Mouse (Mus musculus) liver, embryonic 11.5 days (tissue): ENCODE measurements at regions not wholly inside any gene's neighbourhood (a gene's known extent, or its start where the extent isn't known, plus 50 kb on each side); places are given as distances from the start of the nearest gene placed in this dataset.

Experiments used
- ATAC-seq: fragments of 200-750 bp; cut with Nextera tagmentation; replicated peaks from 2 replicates; pipeline ENCODE4 v1.8.0; 2017; ENCODE audit warnings: moderate number of reproducible peaks, mild to moderate bottlenecking, moderate TSS enrichment, moderate library complexity; ENCODE audit not compliant: low FRiP score
- DNase-seq: peaks from one replicate; pipeline ENCODE4 v3.0.0-alpha.2; 2017; ENCODE audit warnings: low spot score
- H3K27ac ChIP-seq: fragments of 300-500 bp; sonication (generic); 2 replicates; pipeline ENCODE4 v1.5.1; 2014; ENCODE audit warnings: mild to moderate bottlenecking, low read depth, low read length, control low read depth
- H3K27me3 ChIP-seq: fragments of 300-500 bp; sonication (generic); replicated peaks from 2 replicates; pipeline ENCODE4 v1.6.1; 2014; ENCODE audit warnings: low read length, mixed read lengths; ENCODE audit not compliant: control insufficient read depth, insufficient read depth
- H3K36me3 ChIP-seq: fragments of 300-500 bp; sonication (generic); 2 replicates; pipeline ENCODE4 v1.6.1; 2014; ENCODE audit warnings: mild to moderate bottlenecking, low read length, moderate library complexity, mixed read lengths; ENCODE audit not compliant: control insufficient read depth, insufficient read depth
- H3K4me1 ChIP-seq: fragments of 300-500 bp; sonication (generic); replicated peaks from 2 replicates; pipeline ENCODE4 v1.6.1; 2014; ENCODE audit warnings: low read length, mixed read lengths; ENCODE audit not compliant: control insufficient read depth, insufficient read depth
- H3K4me2 ChIP-seq: fragments of 300-500 bp; sonication (generic); 2 replicates; pipeline ENCODE4 v1.6.1; 2014; ENCODE audit warnings: mild to moderate bottlenecking, control low read depth, moderate library complexity
- H3K4me3 ChIP-seq: fragments of 300-500 bp; sonication (generic); 2 replicates; pipeline ENCODE4 v1.5.1; 2014; ENCODE audit warnings: low read depth, low read length, control low read depth
- H3K9ac ChIP-seq: fragments of 300-500 bp; sonication (generic); 2 replicates; pipeline ENCODE4 v1.6.1; 2014; ENCODE audit warnings: low read depth, low read length, control low read depth
- H3K9me3 ChIP-seq: fragments of 300-500 bp; sonication (generic); 2 replicates; pipeline ENCODE4 v1.6.1; 2016; ENCODE audit warnings: low read length, inconsistent platforms, mixed read lengths; ENCODE audit not compliant: control insufficient read depth
- WGBS: fragments of 180-500 bp; shearing (Covaris S2); extraction: QIAGEN DNeasy Blood & Tissue Kit; methylation state at CpG from one replicate; pipeline ENCODE4 v1.1.7; 2014; 5-methylcytosine and 5-hydroxymethylcytosine counted together

DNA sequence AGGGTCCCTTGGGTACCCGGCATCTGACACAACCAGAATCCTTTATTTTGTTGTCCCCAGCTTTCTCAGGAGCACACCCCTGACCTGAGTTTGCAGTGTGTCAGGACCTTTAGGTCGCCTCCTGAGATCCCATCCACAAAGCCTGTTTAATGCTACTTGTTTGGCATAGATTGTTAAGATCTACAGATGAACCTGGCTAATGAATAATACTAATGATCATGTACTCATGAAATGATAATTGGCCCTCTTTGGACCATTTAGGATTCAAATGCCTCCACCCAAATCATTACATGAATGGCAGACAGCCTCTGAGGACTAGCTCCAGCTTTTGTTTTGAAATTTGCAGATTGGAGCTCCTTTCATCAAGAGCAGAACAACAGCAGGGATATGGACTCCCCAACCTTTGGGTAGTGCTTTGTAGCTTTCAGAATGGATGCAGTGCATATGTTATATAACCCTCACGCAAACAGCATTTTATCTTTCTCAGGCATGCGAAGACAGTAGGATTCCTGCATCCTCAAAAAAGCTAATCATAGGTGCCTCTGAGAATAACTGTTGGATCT, 400.1 kb downstream of the Ttll7 start:
- Histone ChIP-seq H3K36me3 (no peaks in the 10 kb centered on the region), H3K9ac (no peak overlapping the region), H3K27ac (no peak overlapping the region), H3K4me2 (no peak overlapping the region), H3K4me1 (no peaks in the 10 kb centered on the region), H3K4me3 (no peak overlapping the region), H3K9me3 (no peaks in the 10 kb centered on the region), H3K27me3 (no peaks in the 10 kb centered on the region)
- no peak for ATAC-seq
- no peak for DNase-seq
- 71% methylated on average over 4 of the region's 4 CpGs for WGBS

DNA sequence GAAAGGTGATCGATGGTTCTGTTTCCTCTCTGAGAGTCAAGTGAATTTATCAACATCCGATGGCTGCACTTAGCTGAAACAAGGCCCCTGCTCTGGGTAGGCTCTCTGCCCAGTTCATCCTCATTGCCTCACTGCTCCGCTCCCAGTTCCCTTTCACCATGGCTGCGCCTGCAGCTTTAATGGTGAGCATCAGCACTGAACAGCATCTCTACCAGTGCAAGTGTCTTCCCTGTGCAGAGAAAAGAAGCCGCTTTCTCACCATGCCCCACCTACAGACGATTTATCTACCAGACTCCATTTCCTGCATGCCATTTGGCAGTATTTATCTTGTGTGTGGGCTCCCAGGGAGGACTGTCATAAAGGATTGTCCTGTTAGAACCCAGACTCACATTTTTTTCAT, 400.6 kb downstream of the Ttll7 start:
- Histone ChIP-seq H3K27me3 (no peaks in the 10 kb centered on the region), H3K9ac (no peak overlapping the region), H3K4me1 (no peaks in the 10 kb centered on the region), H3K9me3 (no peaks in the 10 kb centered on the region), H3K4me3 (no peak overlapping the region), H3K4me2 (no peak overlapping the region), H3K36me3 (no peaks in the 10 kb centered on the region), H3K27ac (no peak overlapping the region)
- DNase-seq, result no peak
- WGBS, result 58% methylated on average over 6 of the region's 6 CpGs
- no peak for ATAC-seq

DNA sequence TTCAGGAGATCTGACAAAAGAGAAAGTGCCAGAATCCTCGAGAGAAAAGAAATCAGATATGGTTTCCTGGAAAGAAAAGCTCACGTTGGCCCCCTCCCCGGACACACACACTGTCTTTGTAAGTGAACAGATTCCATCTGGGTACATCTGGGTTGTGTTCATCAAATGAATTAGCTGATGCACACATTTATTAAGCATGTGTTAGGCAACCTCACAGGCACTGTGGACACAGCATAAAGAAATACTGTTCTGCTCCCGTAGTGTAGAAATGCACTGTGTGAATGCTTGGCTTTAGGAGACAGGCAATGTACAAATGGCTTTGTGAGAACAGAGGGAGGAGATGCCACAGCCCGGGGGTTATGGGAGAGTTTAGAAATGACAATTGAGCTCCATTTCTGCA, 402.3 kb downstream of the Ttll7 start:
- Histone ChIP-seq H3K9me3 (no peaks in the 10 kb centered on the region), H3K4me3 (no peak overlapping the region), H3K4me1 (no peaks in the 10 kb centered on the region), H3K27ac (no peak overlapping the region), H3K36me3 (no peaks in the 10 kb centered on the region), H3K4me2 (no peak overlapping the region), H3K27me3 (no peaks in the 10 kb centered on the region), H3K9ac (no peak overlapping the region)
- DNase-seq, result no peak
- 78% methylated on average over 5 of the region's 5 CpGs for WGBS
- no peak for ATAC-seq

DNA sequence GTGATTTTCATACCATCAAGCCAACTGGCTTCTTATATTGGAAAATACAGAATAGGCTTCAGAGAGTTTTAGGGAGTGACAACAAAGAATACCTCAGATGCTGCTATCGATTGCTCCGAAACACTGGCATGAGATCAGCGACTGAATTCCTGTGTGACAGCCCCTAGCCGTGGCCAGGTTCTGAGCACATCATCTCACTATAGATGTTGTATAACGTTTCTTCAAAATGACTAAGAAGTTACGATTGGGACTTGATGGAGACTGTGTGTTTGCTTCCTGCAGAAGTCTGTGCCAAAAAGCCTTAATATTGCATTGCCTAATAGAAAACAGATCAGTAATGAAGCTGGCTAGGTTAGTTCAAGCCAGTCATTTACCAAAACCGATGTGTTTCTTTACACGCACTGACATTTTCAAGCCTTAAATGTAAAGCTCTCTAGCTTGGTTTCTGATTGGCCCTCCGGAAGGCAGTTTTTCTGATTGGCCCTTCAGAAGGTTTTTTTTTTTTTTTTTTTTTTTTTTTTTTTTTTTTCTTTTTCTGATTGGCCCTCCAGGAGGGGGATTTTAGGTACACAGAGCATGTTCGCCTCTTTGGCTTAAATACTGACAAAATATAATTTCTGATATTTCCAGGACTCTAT, 408.9 kb downstream of the Ttll7 start:
- Histone ChIP-seq H3K27me3 (no peaks in the 10 kb centered on the region), H3K9me3 (no peaks in the 10 kb centered on the region), H3K4me2 (no peak overlapping the region), H3K4me1 (no peaks in the 10 kb centered on the region), H3K36me3 (no peaks in the 10 kb centered on the region), H3K27ac (no peak overlapping the region), H3K4me3 (no peak overlapping the region), H3K9ac (no peak overlapping the region)
- ATAC-seq (no peak), DNase-seq (no peak)
- 78% methylated on average over 10 of the region's 10 CpGs for WGBS

- no peak overlapping the region for H3K4me3 ChIP-seq
- ATAC-seq, result no peak
- no peaks in the 10 kb centered on the region for H3K4me1 ChIP-seq
- no peak overlapping the region for H3K27ac ChIP-seq
- no peak overlapping the region for H3K4me2 ChIP-seq
- no peak overlapping the region for H3K9ac ChIP-seq
- WGBS, result 65% methylated on average over 5 of the region's 5 CpGs
- DNase-seq, result no peak
- H3K9me3 ChIP-seq, result no peaks in the 10 kb centered on the region
- no peaks in the 10 kb centered on the region for H3K27me3 ChIP-seq
- H3K36me3 ChIP-seq, result no peaks in the 10 kb centered on the region
These were observed 414.4 kb downstream of the Ttll7 start for GRCm38 (mm10) chr3:147266556-147266955.

DNA sequence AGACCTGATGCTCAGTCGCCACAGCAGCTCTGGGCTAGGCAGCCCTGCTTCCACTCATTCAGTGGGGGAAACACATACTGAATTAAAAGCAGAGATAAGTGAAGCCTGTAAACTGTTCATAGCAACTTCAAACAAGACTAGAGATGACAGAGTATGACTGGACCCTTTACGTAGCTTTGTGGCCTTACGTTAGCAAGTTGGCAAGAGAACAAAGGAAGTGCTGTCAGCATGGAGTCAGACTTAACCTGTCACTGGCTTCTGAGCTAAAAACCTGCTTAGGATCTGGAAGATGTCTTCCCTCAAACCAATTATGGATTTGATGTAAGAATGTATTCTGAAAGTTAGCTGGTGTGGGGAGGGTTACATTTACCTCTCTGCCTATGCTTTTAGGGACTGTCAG, 421.3 kb downstream of the Ttll7 start:
- Histone ChIP-seq H3K9ac (no peak overlapping the region), H3K36me3 (no peaks in the 10 kb centered on the region), H3K4me1 (no peaks in the 10 kb centered on the region), H3K4me3 (no peak overlapping the region), H3K4me2 (no peak overlapping the region), H3K27ac (no peak overlapping the region), H3K9me3 (no peaks in the 10 kb centered on the region), H3K27me3 (no peaks in the 10 kb centered on the region)
- no peak for DNase-seq
- no peak for ATAC-seq
- WGBS, result 65% methylated on average over 3 of the region's 3 CpGs

- Histone ChIP-seq H3K27ac (no peak overlapping the region), H3K4me3 (no peak overlapping the region)
- ATAC-seq, result no peak
These were observed 426.4 kb downstream of the Ttll7 start for GRCm38 (mm10) chr3:147278602-147279001.

DNA sequence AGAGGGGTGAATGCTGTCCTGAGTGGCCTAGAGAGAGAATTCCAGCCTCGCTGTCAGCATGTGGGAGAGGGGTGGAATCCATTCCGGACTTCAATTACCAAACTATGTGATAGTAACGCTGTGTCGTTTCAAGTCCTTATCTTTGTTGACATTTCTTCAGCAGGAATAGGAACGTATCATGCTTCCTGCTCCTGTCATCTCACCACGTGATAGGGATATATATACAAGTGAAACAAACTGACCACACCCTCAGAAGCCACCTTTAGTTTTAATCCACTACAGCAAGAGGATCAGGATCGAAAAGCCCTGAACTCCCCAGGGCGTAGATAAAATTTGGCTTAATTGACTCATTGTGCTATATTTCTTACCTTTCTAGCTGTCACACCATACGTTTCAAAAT, 431.6 kb downstream of the Ttll7 start:
- no peaks in the 10 kb centered on the region for H3K4me1 ChIP-seq
- H3K4me2 ChIP-seq, result no peak overlapping the region
- H3K4me3 ChIP-seq, result no peak overlapping the region
- ATAC-seq (no peak), DNase-seq (no peak)
- H3K9me3 ChIP-seq, result no peaks in the 10 kb centered on the region
- 44% methylated on average over 9 of the region's 9 CpGs for WGBS
- H3K27me3 ChIP-seq, result no peaks in the 10 kb centered on the region
- H3K27ac ChIP-seq, result no peak overlapping the region
- no peaks in the 10 kb centered on the region for H3K36me3 ChIP-seq
- H3K9ac ChIP-seq, result no peak overlapping the region

More at GRCm38 (mm10) chr3:147278602-147279001, 426.4 kb downstream of the Ttll7 start:
- Histone ChIP-seq H3K4me2 (no peak overlapping the region), H3K4me1 (no peaks in the 10 kb centered on the region), H3K36me3 (no peaks in the 10 kb centered on the region), H3K9me3 (no peaks in the 10 kb centered on the region), H3K27me3 (no peaks in the 10 kb centered on the region), H3K9ac (no peak overlapping the region)
- DNase-seq, result no peak

DNA sequence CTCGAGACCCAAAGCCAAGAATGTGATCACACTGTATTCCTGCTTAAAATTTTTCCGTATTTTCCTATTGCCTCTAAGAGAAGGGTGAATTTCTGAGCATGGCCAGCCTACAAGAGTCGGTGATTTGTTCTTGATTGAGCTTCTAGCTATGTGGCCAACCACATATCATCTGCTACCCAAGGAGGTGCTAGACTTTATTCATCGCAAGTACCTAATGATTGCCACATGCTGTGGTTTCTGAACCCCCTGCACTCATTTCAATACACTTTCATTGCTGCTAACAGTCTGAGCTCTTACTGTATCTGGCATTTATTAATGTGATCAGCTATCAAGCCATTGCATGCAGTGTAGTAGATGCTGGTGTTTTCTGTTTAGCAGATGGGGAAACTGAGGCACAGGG, 432.2 kb downstream of the Ttll7 start:
- H3K4me2 ChIP-seq, result no peak overlapping the region
- no peaks in the 10 kb centered on the region for H3K9me3 ChIP-seq
- no peaks in the 10 kb centered on the region for H3K27me3 ChIP-seq
- H3K36me3 ChIP-seq, result no peaks in the 10 kb centered on the region
- H3K9ac ChIP-seq, result no peak overlapping the region
- 83% methylated on average over 4 of the region's 4 CpGs for WGBS
- no peaks in the 10 kb centered on the region for H3K4me1 ChIP-seq
- no peak for ATAC-seq
- H3K27ac ChIP-seq, result no peak overlapping the region
- no peak for DNase-seq
- no peak overlapping the region for H3K4me3 ChIP-seq
